Mouse (Mus musculus) forebrain, embryonic 12.5 days (tissue): ENCODE measurements at regions not wholly inside any gene's neighbourhood (a gene's known extent, or its start where the extent isn't known, plus 50 kb on each side); places are given as distances from the start of the nearest gene placed in this dataset.

Source experiments
- ATAC-seq: fragments of 200-750 bp; cut with Nextera tagmentation; 2 replicates; pipeline ENCODE4 v1.8.0; 2017; ENCODE audit warnings: moderate TSS enrichment; ENCODE audit not compliant: low FRiP score
- H3K27ac ChIP-seq: fragments of 300-500 bp; sonication (generic); 2 replicates; pipeline ENCODE4 v1.5.1; 2016; ENCODE audit warnings: mild to moderate bottlenecking
- H3K27me3 ChIP-seq: fragments of 300-500 bp; sonication (generic); 2 replicates; pipeline ENCODE4 v1.6.1; 2016; ENCODE audit warnings: mild to moderate bottlenecking
- H3K36me3 ChIP-seq: fragments of 300-500 bp; sonication (generic); replicated peaks from 2 replicates; pipeline ENCODE4 v1.6.1; 2016; ENCODE audit warnings: mild to moderate bottlenecking
- H3K4me1 ChIP-seq: fragments of 300-500 bp; sonication (generic); 2 replicates; pipeline ENCODE4 v1.6.1; 2016
- H3K4me2 ChIP-seq: fragments of 300-500 bp; sonication (generic); 2 replicates; pipeline ENCODE4 v1.6.1; 2016; ENCODE audit warnings: mild to moderate bottlenecking, moderate library complexity
- H3K4me3 ChIP-seq: fragments of 300-500 bp; sonication (generic); replicated peaks from 2 replicates; pipeline ENCODE4 v1.5.1; 2016; ENCODE audit warnings: mild to moderate bottlenecking
- H3K9ac ChIP-seq: fragments of 300-500 bp; sonication (generic); 2 replicates; pipeline ENCODE4 v1.6.1; 2016; ENCODE audit warnings: mild to moderate bottlenecking
- H3K9me3 ChIP-seq: fragments of 300-500 bp; sonication (generic); 2 replicates; pipeline ENCODE4 v1.6.1; 2016
- WGBS: fragments of 180-500 bp; shearing (Covaris S2); methylation state at CpG from one replicate; pipeline ENCODE4 v1.1.7; 2016; 5-methylcytosine and 5-hydroxymethylcytosine counted together

GRCm38 (mm10) chr13:48031491-48031890 lies 229.5 kb upstream of the Id4 start:
- Histone ChIP-seq H3K4me2 (no peak overlapping the region), H3K27ac (no peak overlapping the region), H3K36me3 (no peaks in the 10 kb centered on the region), H3K4me1 (peaks cover 4% of the 10 kb centered on the region; the same call in 1 of the 2 replicates), H3K9me3 (no peaks in the 10 kb centered on the region), H3K27me3 (no peaks in the 10 kb centered on the region; the same call in 1 of the 2 replicates), H3K4me3 (no peak overlapping the region), H3K9ac (no peak overlapping the region)
- 70% methylated on average over 8 of the region's 8 CpGs for WGBS
- no peak for ATAC-seq

GRCm38 (mm10) chr13:48042172-48042571 lies 218.9 kb upstream of the Id4 start:
- Histone ChIP-seq H3K9me3 (no peaks in the 10 kb centered on the region), H3K27ac (peak overlapping the region; percentile 63), H3K4me2 (no peak overlapping the region), H3K9ac (no peak overlapping the region), H3K36me3 (no peaks in the 10 kb centered on the region), H3K27me3 (no peaks in the 10 kb centered on the region), H3K4me1 (peaks cover 18% of the 10 kb centered on the region), H3K4me3 (no peak overlapping the region)
- 14% methylated on average over 4 of the region's 4 CpGs for WGBS
- peak; percentile 49; the same call in 1 of the 2 replicates for ATAC-seq

- Histone ChIP-seq H3K4me3 (no peak overlapping the region), H3K9ac (no peak overlapping the region), H3K27me3 (no peaks in the 10 kb centered on the region), H3K4me1 (peaks cover 18% of the 10 kb centered on the region), H3K4me2 (no peak overlapping the region), H3K36me3 (no peaks in the 10 kb centered on the region), H3K27ac (peak overlapping the region; percentile 63), H3K9me3 (no peaks in the 10 kb centered on the region)
- peak; percentile 61 for ATAC-seq
- WGBS: 24% methylated on average over 6 of the region's 6 CpGs
Measured at GRCm38 (mm10) chr13:48042572-48042971, 218.5 kb upstream of the Id4 start.

GRCm38 (mm10) chr13:48046201-48046750 lies 214.8 kb upstream of the Id4 start:
- H3K4me3 ChIP-seq: no peak overlapping the region
- H3K27me3 ChIP-seq: no peaks in the 10 kb centered on the region
- ATAC-seq: no peak
- H3K9me3 ChIP-seq: no peaks in the 10 kb centered on the region
- WGBS: 76% methylated on average over 25 of the region's 25 CpGs
- H3K4me2 ChIP-seq: no peak overlapping the region
- H3K36me3 ChIP-seq: no peaks in the 10 kb centered on the region
- no peak overlapping the region for H3K9ac ChIP-seq
- peaks cover 14% of the 10 kb centered on the region for H3K4me1 ChIP-seq
- no peak overlapping the region for H3K27ac ChIP-seq

- H3K27ac ChIP-seq: no peak overlapping the region
- 95% methylated on average over 6 of the region's 6 CpGs for WGBS
- H3K4me2 ChIP-seq: no peak overlapping the region
- 0 out of 2 replicates have a peak, but pooled peaks cover 3% of the 10 kb centered on the region for H3K4me1 ChIP-seq
- H3K9me3 ChIP-seq: no peaks in the 10 kb centered on the region
- no peaks in the 10 kb centered on the region for H3K27me3 ChIP-seq
- no peaks in the 10 kb centered on the region for H3K36me3 ChIP-seq
- no peak overlapping the region for H3K9ac ChIP-seq
- no peak overlapping the region for H3K4me3 ChIP-seq
- ATAC-seq: no peak
Measured at GRCm38 (mm10) chr13:48049796-48050195, 211.2 kb upstream of the Id4 start.

GRCm38 (mm10) chr13:48074630-48075029 lies 186.4 kb upstream of the Id4 start:
- H3K27me3 ChIP-seq: no peaks in the 10 kb centered on the region
- ATAC-seq: no peak
- H3K4me1 ChIP-seq: peaks cover 6% of the 10 kb centered on the region
- no peak overlapping the region for H3K27ac ChIP-seq
- no peak overlapping the region for H3K9ac ChIP-seq
- no peaks in the 10 kb centered on the region for H3K36me3 ChIP-seq
- no peak overlapping the region for H3K4me3 ChIP-seq
- H3K4me2 ChIP-seq: no peak overlapping the region
- no peaks in the 10 kb centered on the region for H3K9me3 ChIP-seq

- Histone ChIP-seq H3K4me2 (no peak overlapping the region), H3K9ac (no peak overlapping the region), H3K27ac (no peak overlapping the region), H3K36me3 (no peaks in the 10 kb centered on the region), H3K4me3 (no peak overlapping the region), H3K27me3 (no peaks in the 10 kb centered on the region), H3K9me3 (no peaks in the 10 kb centered on the region), H3K4me1 (peaks cover 6% of the 10 kb centered on the region)
- no peak for ATAC-seq
- 94% methylated on average over 5 of the region's 5 CpGs for WGBS
Measured at GRCm38 (mm10) chr13:48075315-48075714, 185.7 kb upstream of the Id4 start.

GRCm38 (mm10) chr13:48078214-48078613 lies 182.8 kb upstream of the Id4 start:
- Histone ChIP-seq H3K27ac (peak overlapping the region; percentile 50), H3K4me1 (peaks cover 6% of the 10 kb centered on the region), H3K4me3 (no peak overlapping the region), H3K9me3 (no peaks in the 10 kb centered on the region), H3K9ac (no peak overlapping the region), H3K27me3 (no peaks in the 10 kb centered on the region; the same call in 1 of the 2 replicates), H3K36me3 (no peaks in the 10 kb centered on the region), H3K4me2 (no peak overlapping the region)
- peak; percentile 75; the same call in 1 of the 2 replicates for ATAC-seq
- WGBS: 50% methylated on average over 12 of the region's 12 CpGs

- no peak overlapping the region for H3K4me3 ChIP-seq
- H3K27ac ChIP-seq: no peak overlapping the region
- no peaks in the 10 kb centered on the region for H3K9me3 ChIP-seq
- no peak overlapping the region for H3K9ac ChIP-seq
- no peak overlapping the region for H3K4me2 ChIP-seq
- no peaks in the 10 kb centered on the region for H3K36me3 ChIP-seq
- WGBS: 86% methylated on average over 2 of the region's 2 CpGs
- H3K27me3 ChIP-seq: no peaks in the 10 kb centered on the region; the same call in 1 of the 2 replicates
- H3K4me1 ChIP-seq: peaks cover 1% of the 10 kb centered on the region; the same call in 1 of the 2 replicates
- no peak for ATAC-seq
Measured at GRCm38 (mm10) chr13:48083294-48083693, 177.7 kb upstream of the Id4 start.

GRCm38 (mm10) chr13:48083807-48084206 lies 177.2 kb upstream of the Id4 start:
- Histone ChIP-seq H3K4me3 (no peak overlapping the region), H3K4me2 (no peak overlapping the region), H3K9ac (no peak overlapping the region), H3K27me3 (no peaks in the 10 kb centered on the region; the same call in 1 of the 2 replicates), H3K4me1 (no peaks in the 10 kb centered on the region), H3K36me3 (no peaks in the 10 kb centered on the region), H3K27ac (no peak overlapping the region), H3K9me3 (no peaks in the 10 kb centered on the region)
- ATAC-seq: no peak

GRCm38 (mm10) chr13:48094275-48095035 lies 166.6 kb upstream of the Id4 start:
- no peak overlapping the region for H3K4me2 ChIP-seq
- H3K36me3 ChIP-seq: no peaks in the 10 kb centered on the region
- peaks cover 7% of the 10 kb centered on the region; the same call in 1 of the 2 replicates for H3K4me1 ChIP-seq
- H3K9ac ChIP-seq: no peak overlapping the region
- ATAC-seq: peak; percentile 88
- H3K4me3 ChIP-seq: no peak overlapping the region
- 11% methylated on average over 16 of the region's 16 CpGs for WGBS
- peak overlapping the region; percentile 82 for H3K27ac ChIP-seq
- H3K27me3 ChIP-seq: no peaks in the 10 kb centered on the region
- H3K9me3 ChIP-seq: no peaks in the 10 kb centered on the region

- ATAC-seq: no peak
- Histone ChIP-seq H3K4me2 (no peak overlapping the region), H3K27ac (peak overlapping the region; percentile 78)
Measured at GRCm38 (mm10) chr13:48102156-48102555, 158.9 kb upstream of the Id4 start.

GRCm38 (mm10) chr13:48102576-48102975 lies 158.5 kb upstream of the Id4 start:
- 23% methylated on average over 7 of the region's 7 CpGs for WGBS
- H3K27me3 ChIP-seq: peaks cover 4% of the 10 kb centered on the region; the same call in 1 of the 2 replicates
- H3K36me3 ChIP-seq: no peaks in the 10 kb centered on the region
- H3K4me3 ChIP-seq: no peak overlapping the region
- H3K9me3 ChIP-seq: no peaks in the 10 kb centered on the region
- H3K4me1 ChIP-seq: peaks cover 32% of the 10 kb centered on the region
- H3K9ac ChIP-seq: no peak overlapping the region
- no peak overlapping the region for H3K4me2 ChIP-seq
- H3K27ac ChIP-seq: peak overlapping the region; percentile 78
- ATAC-seq: no peak

More at GRCm38 (mm10) chr13:48102156-48102555, 158.9 kb upstream of the Id4 start:
- Histone ChIP-seq H3K36me3 (no peaks in the 10 kb centered on the region), H3K9ac (no peak overlapping the region), H3K27me3 (peaks cover 4% of the 10 kb centered on the region; the same call in 1 of the 2 replicates), H3K9me3 (no peaks in the 10 kb centered on the region), H3K4me1 (peaks cover 31% of the 10 kb centered on the region), H3K4me3 (no peak overlapping the region)
- 61% methylated on average over 8 of the region's 8 CpGs for WGBS
